Mouse (Mus musculus): Measurements from ENCODE around the gene Atg101. TPM values are rescaled to one million over a fixed set of nuclear protein-coding genes. Genes with fewer than 3 reads are reported as not detected.

Gene Atg101
- total RNA-seq, 2 experiments from 2014 or later = 48.8 to 49.5 TPM

DNA sequence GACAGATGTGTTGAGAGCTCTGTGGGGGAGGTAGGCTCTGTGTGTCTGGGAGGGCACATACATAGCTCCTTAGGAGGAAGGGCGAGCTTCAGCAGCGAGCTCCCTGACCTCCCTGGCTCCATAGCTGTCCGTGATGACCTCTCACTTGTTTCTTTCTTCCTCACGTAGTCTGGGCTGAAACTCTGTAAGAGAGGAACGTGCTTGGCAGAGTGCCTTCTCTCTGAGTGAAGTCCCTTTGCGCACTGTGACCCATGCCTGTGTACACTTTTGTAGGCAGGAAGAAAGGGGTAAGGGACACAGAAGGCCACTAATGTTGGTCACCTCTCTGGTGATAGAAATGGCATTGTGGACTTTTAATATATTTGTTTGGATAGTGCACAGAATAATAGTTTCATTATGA, 3.3 kb downstream of the Atg101 start:
- DNase-seq = no peak

DNA sequence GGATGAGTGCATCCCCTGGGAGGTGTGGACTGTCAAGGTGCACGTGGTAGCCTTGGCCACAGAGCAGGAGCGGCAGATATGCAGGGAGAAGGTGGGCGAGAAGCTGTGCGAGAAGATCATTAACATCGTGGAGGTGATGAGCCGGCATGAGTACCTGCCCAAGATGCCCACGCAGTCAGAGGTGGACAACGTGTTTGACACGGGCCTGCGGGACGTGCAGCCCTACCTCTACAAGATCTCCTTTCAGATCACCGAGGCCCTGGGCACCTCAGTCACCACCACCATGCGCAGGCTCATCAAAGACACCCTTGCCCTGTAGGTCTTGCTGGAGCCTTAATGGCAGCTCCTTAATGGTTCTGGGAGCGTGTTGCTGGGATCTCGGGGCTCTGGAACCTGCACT, 6.3 kb downstream of the Atg101 start:
- no peak for DNase-seq

DNA sequence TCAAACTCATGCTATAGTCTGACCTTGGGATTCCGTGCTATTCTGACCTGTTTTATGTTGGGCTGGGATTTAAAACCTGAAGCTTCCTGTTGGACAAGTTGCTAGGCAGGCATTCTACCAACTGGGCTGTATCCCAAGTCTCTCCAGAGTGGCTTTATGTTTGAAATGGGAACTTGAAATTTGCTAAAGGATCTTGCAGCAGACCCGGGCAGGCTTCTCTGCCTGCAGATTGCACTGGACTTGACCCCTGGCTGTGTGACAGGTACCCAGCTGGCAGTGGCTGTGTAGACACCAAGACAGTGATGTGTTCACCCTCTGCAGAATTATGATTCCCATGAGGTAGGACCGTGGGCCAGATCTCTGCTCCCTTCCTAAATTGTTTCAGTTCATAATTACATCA, 7.9 kb downstream of the Atg101 start:
- no peak for DNase-seq

- DNase-seq = no peak
Measured at GRCm38 (mm10) chr15:101293025-101293621, 9.1 kb downstream of the Atg101 start, which contains the start of gene 6030408B16Rik. Gene 6030408B16Rik (plus strand): TSS chr15:101293212.

DNA sequence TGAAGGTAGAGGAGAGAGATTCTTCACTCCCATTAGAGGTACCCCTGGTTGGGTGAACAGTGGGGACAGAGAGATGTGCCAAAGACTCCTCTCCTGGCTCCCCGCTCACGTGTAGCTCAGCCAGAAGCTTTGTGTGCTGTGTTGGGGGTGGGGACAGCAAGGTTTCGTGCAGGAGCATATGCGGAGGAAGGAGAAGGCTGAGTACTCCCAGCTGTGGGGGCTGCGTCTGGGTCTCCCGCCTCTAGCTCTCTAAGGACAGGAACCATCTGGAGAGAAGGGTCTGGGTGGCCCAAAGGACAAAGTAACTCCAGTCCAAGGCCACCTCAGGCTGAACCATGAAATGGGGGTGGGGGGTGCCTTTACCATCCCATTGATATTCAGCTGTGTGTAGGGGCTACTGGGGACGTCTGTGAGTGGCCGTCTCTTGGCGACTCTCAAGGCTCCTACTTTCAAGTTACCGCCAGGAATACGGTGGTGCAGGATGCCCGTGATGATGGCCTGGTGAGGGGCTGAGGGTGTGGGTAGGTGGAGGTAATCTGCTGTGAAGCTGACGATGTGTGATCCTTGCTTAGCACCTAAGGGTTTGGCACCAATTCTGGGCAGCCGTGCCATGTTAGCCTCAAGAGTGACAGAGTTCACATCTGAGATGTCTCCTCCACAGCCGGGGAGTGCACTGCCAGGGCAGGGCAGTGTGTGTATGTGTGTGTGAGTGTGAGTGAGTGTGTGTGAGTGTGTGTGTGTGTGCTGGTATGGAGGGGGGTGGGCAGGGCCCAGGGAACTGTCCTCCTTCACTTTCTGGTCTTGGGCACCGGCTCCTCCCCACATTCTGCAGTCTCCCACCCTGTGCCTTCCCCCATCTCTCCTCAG, 10.2 kb downstream of the Atg101 start:
- DNase-seq = no peak

GRCm38 (mm10) chr15:101295106-101295505, 11.0 kb downstream of the Atg101 start:
- DNase-seq = no peak

GRCm38 (mm10) chr15:101295616-101296015, 11.5 kb downstream of the Atg101 start:
- no peak for DNase-seq

DNA sequence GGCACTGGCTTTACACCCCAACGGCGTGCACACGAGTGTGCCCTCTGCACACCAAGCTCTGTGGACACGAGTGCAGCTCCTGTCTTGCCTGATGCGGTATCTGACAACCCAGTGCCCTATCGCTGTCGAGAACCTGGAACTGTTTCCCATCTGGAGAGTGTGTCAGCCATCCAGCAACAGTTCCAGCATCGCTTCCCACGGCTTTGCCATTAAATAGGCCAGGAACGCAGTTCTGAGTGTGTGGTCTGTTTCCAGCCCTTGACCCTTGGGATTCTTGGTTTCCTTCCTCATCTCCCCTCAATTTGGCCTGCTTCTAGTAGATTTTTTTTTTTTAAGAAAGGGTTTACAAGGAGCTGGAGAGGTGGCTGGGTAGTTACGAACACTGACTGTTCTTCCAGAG, 12.0 kb downstream of the Atg101 start:
- no peak for DNase-seq

DNA sequence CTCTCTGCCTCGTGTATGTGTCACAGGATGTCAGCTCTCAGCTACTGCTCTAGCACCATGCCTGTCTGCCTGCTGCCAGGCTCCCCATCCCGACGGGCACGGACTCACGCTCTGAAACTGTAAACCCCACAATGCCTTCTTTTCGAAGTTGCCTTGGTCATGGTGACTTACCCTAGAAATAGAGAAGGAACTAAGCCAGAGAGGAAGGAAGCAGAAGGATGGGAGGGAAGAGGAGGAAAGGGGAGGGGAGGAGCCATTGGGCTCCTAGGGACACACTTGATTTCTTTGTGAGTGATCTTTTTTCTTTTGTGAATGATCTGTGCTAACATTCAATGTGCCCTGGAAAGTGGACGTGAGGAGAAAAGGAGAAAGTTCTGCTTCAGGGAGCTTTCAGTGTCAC, 13.9 kb downstream of the Atg101 start:
- no peak for DNase-seq

DNA sequence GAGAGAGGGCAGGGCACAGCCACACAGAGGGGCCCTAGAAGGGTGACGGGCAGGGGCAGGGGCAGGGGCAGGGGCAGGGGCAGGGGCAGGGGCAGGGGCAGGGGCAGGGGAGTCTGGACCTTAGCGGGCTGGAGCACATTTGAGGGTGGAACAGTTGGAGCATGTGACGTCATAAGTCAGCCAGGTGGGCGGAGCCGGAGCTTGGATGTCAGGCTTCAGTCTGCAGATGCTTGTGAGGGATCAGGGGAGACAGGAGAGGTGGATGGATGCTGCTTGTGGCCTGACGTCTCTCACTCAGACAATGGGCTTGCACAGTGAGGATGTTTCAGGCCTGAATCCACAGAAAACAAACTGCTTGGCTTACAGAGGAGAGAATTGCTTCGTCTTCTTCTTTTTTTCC, 14.5 kb downstream of the Atg101 start:
- no peak for DNase-seq

GRCm38 (mm10) chr15:101299480-101299960, 15.4 kb downstream of the Atg101 start:
- no peak for DNase-seq

DNA sequence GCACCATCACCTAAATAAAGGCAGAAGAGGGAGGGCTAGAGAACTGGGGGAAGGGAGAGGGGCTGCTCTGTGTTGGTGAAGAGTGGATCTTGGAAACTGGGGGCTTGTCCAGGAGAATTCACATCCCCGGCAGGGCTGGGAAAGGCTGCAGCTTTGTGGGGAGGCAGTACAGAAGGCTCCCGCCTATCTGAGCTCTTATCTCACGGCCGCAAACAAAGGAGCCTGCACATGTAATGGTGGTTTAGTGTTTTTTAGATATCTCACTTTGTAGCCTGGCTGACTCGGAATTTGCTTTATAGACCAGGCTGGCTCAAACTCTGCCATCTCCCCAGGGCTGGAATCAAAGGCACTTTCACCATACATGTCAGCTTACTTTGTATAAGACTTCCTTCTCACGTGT, 16.1 kb downstream of the Atg101 start:
- DNase-seq = no peak

DNA sequence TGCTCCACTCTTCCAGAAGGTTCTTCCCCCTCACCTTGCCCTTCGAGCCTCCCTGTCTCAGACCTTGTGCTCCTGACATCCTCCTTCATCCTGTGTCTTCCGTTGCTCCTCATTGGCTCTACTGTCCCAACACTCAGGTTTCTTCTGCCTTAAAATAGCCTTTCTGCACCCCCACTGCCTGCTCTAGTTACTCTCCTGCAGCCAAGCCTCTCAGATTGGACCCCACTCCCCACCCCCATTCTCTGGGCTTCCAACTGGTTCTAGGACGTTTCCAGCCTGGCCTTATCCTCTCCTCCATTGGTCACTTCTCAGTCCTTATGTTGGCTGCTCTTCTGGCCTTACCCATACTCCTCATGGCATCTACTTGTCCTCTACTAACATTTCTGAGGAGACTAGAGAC, 18.1 kb downstream of the Atg101 start:
- no peak for DNase-seq

DNA sequence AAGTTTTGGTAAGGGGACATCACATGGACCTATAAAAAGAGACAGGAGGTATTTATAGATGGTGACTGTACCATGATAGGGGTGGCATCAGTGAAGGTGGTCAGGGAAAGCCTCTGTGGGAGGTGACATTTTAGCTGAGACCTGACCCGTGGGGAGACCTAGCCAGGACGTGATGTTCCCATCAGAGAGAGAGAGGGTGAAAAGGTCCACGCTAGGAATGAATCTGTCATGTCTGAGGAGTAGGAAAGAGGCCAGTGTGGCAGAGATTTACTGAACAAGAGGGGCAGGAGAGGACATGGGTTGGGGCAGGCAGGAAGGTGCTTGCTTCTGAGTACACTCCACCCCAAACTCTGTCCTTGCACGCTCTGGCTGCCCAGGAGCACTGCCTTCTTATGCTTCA, 19.8 kb downstream of the Atg101 start:
- DNase-seq = no peak

GRCm38 (mm10) chr15:101306459-101306858, 22.4 kb downstream of the Atg101 start:
- peak; percentile 64 to 75 for DNase-seq

DNA sequence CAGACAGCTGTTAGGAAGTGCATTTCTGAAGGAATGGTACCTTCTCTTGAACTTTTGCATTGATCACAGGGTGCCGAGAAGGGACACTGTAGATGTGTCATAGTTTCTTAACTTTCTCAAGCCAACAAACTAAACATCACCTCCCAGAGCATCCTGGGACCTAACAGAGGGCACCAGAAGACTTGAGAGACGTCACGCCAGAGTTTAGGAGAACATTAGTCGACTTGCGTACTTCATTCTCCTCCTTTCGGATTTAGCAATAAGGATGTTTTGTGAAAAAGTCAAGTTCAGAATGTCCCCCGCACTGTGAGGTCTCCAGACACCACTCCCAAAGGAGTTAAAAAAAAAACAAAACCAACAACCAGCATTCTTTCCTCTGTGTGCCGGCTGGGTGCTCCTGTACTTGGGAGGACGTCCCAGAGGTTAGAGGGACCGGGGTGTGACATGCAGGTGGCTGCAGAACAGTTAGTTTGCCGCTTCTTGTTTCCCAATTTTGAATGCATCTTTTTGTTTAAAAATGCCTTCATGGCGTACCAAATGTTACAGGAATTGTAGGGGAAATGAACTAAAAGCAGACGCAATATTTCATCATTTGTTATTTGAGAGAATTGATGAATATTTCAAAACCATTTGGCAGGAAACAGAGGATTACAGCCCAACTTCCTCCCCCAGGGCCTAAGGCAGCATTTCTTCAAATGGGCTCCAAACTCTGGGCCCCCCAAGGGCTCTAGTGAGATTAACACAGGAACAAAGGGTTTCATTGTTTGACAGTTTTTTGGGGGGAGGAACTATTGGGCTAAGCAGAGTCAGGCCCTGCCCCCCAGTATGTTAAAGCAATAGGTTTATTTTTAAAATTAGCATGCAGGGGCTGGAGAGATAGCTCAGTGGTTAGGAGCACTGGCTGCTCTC, 24.6 kb downstream of the Atg101 start:
- peak in 1 of 2 experiments; percentile 47 for DNase-seq

GRCm38 (mm10) chr15:101309493-101309892, 25.4 kb downstream of the Atg101 start:
- DNase-seq = no peak

- DNase-seq = peak in 1 of 2 experiments; percentile 41
Measured at GRCm38 (mm10) chr15:101311087-101311770, 27.2 kb downstream of the Atg101 start.

DNA sequence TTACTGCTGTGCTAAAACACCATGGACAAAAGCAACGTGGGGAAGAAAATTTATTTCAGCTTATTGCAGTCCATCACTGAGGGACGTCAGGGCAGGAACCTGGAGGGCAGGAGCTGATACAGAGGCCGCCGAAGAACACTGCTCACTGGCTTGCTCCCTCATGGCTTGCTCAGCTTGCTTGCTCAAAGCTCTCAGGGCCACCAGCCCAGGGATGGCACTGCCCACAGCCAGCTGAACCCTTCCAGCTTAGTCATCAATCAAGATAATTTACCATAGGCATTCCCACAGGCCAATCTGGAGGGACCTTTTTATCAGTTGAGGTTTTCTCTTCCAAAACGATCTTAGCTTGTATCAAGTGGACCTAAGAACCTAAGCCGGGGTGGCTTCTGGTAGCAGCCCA, 27.9 kb downstream of the Atg101 start:
- no peak for DNase-seq

DNA sequence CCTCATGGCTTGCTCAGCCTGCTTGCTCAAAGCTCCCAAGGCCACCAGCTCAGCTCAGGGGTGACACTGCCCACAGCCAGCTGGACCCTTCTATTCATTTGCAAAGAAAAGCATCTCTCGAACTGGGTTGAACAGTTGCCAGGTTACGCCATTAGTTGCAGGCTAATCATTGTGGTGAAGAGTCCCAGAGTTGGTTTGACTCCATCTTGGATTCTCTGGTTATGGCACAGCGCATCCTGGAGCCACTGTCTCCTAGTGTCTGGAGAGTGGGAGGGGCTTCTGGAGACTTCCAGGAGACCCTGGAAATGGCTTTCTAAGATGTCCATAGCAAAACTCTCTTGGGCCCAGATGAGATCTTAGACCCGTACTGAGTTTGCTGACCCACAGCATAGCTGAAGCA, 31.3 kb downstream of the Atg101 start:
- no peak for DNase-seq

DNA sequence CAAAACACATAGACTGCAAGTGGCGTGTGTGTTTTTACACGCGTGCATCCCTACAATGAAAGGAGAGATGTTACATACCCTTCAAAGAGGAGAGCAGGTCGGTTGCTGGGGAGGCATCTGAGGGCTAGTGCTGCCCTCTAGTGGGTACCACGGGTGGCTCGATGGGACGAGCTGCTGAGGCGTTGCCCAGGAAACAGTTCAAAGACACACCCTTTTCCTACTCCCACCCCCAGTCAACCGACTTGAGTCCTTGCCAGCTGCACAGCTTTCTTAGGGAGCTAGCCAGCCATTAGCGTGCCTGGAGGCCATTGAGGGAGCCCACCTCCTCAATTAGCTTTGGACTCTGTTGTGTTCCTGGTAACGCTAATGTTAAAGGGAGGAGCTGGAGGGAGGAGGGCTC, 31.8 kb downstream of the Atg101 start:
- peak; percentile 88 to 93 for DNase-seq

- no peak for DNase-seq
Measured at GRCm38 (mm10) chr15:101316279-101316912, 32.3 kb downstream of the Atg101 start.

Measured in layer of hippocampus, postnatal 36 days (tissue).